Mouse (Mus musculus) erythroblast, embryonic 14.5 days (primary cell): ENCODE measurements around the gene Ptpn12.

Source experiments
- GATA1 ChIP-seq: IDR thresholded peaks from 2 replicates; pipeline ENCODE4 v1.6.1; 2012; ENCODE audit warnings: low read length, inconsistent platforms, mixed read lengths
- TAL1 ChIP-seq: IDR thresholded peaks from 3 replicates; pipeline ENCODE4 v1.6.1; 2012; ENCODE audit warnings: low read length, inconsistent platforms, mixed read lengths

DNA sequence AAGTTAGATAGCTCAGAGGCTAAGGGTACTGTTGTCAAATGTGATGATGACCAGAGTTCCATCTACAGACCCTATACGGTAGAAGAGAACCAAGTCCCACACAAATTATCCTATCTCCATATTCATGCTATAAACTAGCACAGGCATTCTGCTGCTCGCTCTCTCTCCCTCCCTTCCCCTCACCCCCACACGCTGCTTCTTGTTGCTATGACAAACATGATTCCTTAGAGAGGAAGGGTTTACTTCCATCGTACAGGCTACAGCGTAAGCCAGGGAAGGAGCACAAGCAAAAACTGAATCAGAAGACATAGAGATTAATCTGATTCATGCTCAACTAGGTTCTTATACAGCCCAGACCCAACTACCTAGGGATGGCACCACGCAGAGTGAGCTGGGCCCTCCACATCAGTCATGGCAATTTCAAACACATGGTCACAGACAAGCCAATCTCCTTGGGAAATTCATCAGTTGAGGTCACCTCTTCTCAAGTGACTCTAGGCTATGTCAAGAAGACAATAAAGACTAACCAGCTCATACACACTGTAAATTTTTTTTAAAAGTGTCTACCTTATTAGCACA lies 21.2 kb downstream of the Ptpn12 start:
- TF ChIP-seq GATA1 (no peak), TAL1 (no peak)
